Mouse (Mus musculus): ENCODE data around the gene Ada. TPM values are rescaled to one million over a fixed set of nuclear protein-coding genes. Genes with fewer than 3 reads are reported as not detected.

The Ada gene
- polyA plus RNA-seq (2012; rRNA removed): 3.7 and 4.0 TPM in 2 replicates

GRCm38 (mm10) chr2:163749647-163750611 is at the start of gene Ada:
Ada (minus strand) TSS chr2:163750239.

Other genes starting within 250 kb of the Ada start
- 0.09 TPM in 1 of 2 replicates, not detected in the other for gene Hnf4a, start 243.4 kb downstream of the Ada start, polyA plus RNA-seq (2012; rRNA removed)
- 26.2 and 26.6 TPM in 2 replicates for gene Ttpal, start 147.9 kb downstream of the Ada start, polyA plus RNA-seq (2012; rRNA removed)
- gene Serinc3, start 105.1 kb downstream of the Ada start, polyA plus RNA-seq (2012; rRNA removed): 76.4 and 83.6 TPM in 2 replicates
- gene Pkig, start 91.9 kb downstream of the Ada start, polyA plus RNA-seq (2012; rRNA removed): 69.3 and 70.9 TPM in 2 replicates
- 0.18 TPM in 2 replicates for gene Ccn5, start 70.6 kb upstream of the Ada start, polyA plus RNA-seq (2012; rRNA removed)
- gene Kcnk15, start 103.4 kb upstream of the Ada start, polyA plus RNA-seq (2012; rRNA removed): 0.05 and 0.10 TPM in 2 replicates
- 5.7 and 6.9 TPM in 2 replicates for gene Rims4, start 168.4 kb upstream of the Ada start, polyA plus RNA-seq (2012; rRNA removed)
- 166 and 185 TPM in 2 replicates for gene Ywhab, start 244.7 kb upstream of the Ada start, polyA plus RNA-seq (2012; rRNA removed)